Mouse (Mus musculus): Measurements from ENCODE around the gene Prkcb. TPM values are rescaled to one million over a fixed set of nuclear protein-coding genes. Genes with fewer than 3 reads are reported as not detected.

Prkcb gene
- polyA plus RNA-seq, 1 experiment from 2014 or later, result 10.5 TPM

DNA sequence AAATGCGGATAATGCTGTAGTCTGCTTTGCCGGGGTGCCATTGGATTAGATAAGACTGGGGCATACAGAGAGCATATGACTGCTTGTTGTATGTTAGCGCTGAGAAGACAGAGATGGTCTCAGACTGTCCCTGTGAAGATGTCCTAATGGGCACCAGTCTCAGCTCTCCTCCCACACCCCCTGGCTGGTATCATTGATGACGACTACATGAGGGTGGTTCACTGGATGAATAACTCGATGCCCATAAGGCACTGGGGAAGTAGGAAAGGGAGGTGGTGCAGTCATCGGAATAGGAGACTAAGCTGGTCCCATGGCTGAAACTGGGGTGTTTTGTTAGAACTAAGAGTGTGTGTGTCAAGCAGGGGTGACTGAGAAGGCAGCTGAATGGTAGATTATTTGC lies 14.0 kb downstream of the Prkcb start:
- 79% methylated on average over 6 of the region's 6 CpGs for WGBS
- Histone ChIP-seq H3K4me2 (no peak overlapping the region), H3K9me3 (replicated peaks) (peaks cover 9% of the 10 kb centered on the region), H3K4me3 (no peak overlapping the region), H3K36me3 (no peaks in the 10 kb centered on the region), H3K27ac (ENCODE audit: poor library complexity, severe bottlenecking) (no peak overlapping the region), H3K27me3 (replicated peaks) (no peaks in the 10 kb centered on the region), H3K9ac (no peak overlapping the region), H3K4me1 (replicated peaks) (no peaks in the 10 kb centered on the region)
- no peak for ATAC-seq (ENCODE audit: insufficient number of reproducible peaks, low FRiP score)

DNA sequence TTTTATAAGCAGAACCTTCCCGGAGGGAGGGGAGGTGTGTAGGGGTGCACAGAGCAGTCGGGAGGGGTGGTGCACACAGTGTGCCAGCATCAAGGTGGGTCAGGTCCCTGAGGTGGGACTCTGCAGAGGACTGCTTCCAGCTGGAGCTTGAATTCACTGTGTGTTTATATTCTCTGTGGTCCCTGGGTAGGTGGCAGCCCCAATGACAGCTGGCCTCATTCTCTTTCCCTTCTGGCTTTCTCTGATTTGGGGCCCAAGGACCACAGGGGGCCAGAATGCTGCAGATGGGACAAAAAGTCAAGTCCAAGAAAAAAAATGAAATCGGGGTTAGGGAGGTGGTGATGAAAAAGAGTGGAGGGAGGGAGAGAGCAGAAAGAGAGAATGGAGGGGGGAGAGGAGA lies 15.4 kb downstream of the Prkcb start:
- WGBS, result 56% methylated on average over 3 of the region's 3 CpGs
- H3K27ac ChIP-seq (ENCODE audit: poor library complexity, severe bottlenecking), result no peak overlapping the region
- H3K9me3 ChIP-seq (replicated peaks), result peaks cover 9% of the 10 kb centered on the region
- H3K9ac ChIP-seq, result no peak overlapping the region
- ATAC-seq (ENCODE audit: insufficient number of reproducible peaks, low FRiP score), result no peak
- H3K36me3 ChIP-seq, result no peaks in the 10 kb centered on the region
- H3K4me1 ChIP-seq (replicated peaks), result no peaks in the 10 kb centered on the region
- no peaks in the 10 kb centered on the region for H3K27me3 ChIP-seq (replicated peaks)
- no peak overlapping the region for H3K4me3 ChIP-seq
- H3K4me2 ChIP-seq, result no peak overlapping the region

- ATAC-seq (ENCODE audit: insufficient number of reproducible peaks, low FRiP score), result no peak
- H3K27me3 ChIP-seq (replicated peaks), result no peaks in the 10 kb centered on the region
- H3K27ac ChIP-seq (ENCODE audit: poor library complexity, severe bottlenecking), result no peak overlapping the region
- no peaks in the 10 kb centered on the region for H3K36me3 ChIP-seq
- H3K9me3 ChIP-seq (replicated peaks), result peaks cover 9% of the 10 kb centered on the region
- H3K4me2 ChIP-seq, result no peak overlapping the region
- no peaks in the 10 kb centered on the region for H3K4me1 ChIP-seq (replicated peaks)
- H3K9ac ChIP-seq, result no peak overlapping the region
- 74% methylated on average over 2 of the region's 2 CpGs for WGBS
- no peak overlapping the region for H3K4me3 ChIP-seq
Measured at GRCm38 (mm10) chr7:122304521-122304920, 16.0 kb downstream of the Prkcb start.

DNA sequence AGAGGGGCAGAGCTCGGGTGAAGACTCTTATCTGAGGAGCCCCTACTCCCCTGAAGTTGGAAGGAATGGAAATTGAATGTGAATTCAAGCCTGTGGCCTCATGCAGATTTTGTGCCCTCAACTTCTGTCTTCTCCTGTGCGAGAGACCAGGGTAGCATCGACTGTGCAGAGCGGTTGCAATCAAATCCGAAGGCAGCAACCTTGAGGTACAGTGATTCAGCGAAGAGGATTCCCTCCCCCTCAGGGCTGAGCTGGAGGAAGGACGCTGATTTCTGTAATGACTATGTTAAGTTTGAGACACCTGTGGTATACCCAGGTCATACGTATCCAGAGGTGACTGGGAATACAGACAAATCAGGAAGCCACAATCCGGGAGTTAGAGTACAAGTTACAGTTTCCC lies 18.7 kb downstream of the Prkcb start:
- no peak overlapping the region for H3K4me2 ChIP-seq
- no peak for ATAC-seq (ENCODE audit: insufficient number of reproducible peaks, low FRiP score)
- no peak overlapping the region for H3K27ac ChIP-seq (ENCODE audit: poor library complexity, severe bottlenecking)
- 80% methylated on average over 9 of the region's 9 CpGs for WGBS
- H3K9ac ChIP-seq, result no peak overlapping the region
- H3K4me1 ChIP-seq (replicated peaks), result no peaks in the 10 kb centered on the region
- 0 out of 2 replicates have a peak, but pooled peaks cover 5% of the 10 kb centered on the region for H3K9me3 ChIP-seq (replicated peaks)
- H3K27me3 ChIP-seq (replicated peaks), result no peaks in the 10 kb centered on the region
- no peak overlapping the region for H3K4me3 ChIP-seq
- H3K36me3 ChIP-seq, result no peaks in the 10 kb centered on the region

- Histone ChIP-seq H3K4me2 (no peak overlapping the region), H3K9me3 (replicated peaks) (0 out of 2 replicates have a peak, but pooled peaks cover 5% of the 10 kb centered on the region), H3K4me3 (no peak overlapping the region), H3K36me3 (no peaks in the 10 kb centered on the region), H3K27ac (ENCODE audit: poor library complexity, severe bottlenecking) (no peak overlapping the region), H3K4me1 (replicated peaks) (no peaks in the 10 kb centered on the region), H3K27me3 (replicated peaks) (no peaks in the 10 kb centered on the region), H3K9ac (no peak overlapping the region)
- 78% methylated on average over 5 of the region's 5 CpGs for WGBS
- ATAC-seq (ENCODE audit: insufficient number of reproducible peaks, low FRiP score), result no peak
Measured at GRCm38 (mm10) chr7:122308661-122309060, 20.1 kb downstream of the Prkcb start.

DNA sequence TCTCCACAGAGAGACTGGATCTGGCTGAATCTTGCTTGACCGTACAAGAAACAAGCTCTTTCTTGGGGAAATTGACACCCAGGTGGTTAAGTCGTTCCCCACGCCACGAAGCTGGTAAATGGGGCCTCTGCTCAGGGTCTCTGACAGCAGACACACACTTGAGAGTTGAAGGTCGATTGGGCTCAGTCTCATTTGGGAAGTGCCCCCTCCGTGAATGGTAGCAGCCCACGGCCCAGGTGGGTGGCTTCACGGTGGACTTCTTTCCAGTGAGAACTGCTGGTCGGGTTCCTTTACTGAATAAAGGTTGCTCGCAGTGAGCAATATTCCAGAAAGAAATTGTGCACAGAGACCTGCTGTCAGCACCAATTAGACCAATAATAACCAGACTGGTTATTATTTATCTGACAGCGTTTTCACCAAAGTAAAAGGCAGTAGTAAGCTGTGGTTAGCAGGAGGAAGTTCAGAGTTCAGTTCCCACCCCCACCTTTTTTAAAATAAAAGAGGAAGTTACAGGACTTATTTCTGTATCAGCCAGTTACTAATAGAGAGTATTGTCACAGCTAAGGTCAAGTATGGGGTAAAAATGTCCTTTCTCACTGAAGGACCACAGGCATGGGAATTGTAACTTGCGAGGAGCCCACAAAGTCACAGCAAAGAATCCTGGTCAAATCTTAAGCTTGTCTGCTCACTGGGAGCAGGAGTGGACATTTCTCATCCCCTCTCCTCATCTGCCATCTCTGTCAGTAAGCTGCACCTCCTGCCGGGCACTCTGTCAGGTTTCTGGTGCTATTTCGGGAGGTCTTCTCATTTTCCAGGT lies 21.6 kb downstream of the Prkcb start:
- no peak for ATAC-seq (ENCODE audit: insufficient number of reproducible peaks, low FRiP score)
- no peaks in the 10 kb centered on the region for H3K36me3 ChIP-seq
- 0 out of 2 replicates have a peak, but pooled peaks cover 5% of the 10 kb centered on the region for H3K9me3 ChIP-seq (replicated peaks)
- no peak overlapping the region for H3K27ac ChIP-seq (ENCODE audit: poor library complexity, severe bottlenecking)
- H3K4me2 ChIP-seq, result no peak overlapping the region
- H3K27me3 ChIP-seq (replicated peaks), result no peaks in the 10 kb centered on the region
- H3K4me3 ChIP-seq, result no peak overlapping the region
- H3K9ac ChIP-seq, result no peak overlapping the region
- H3K4me1 ChIP-seq (replicated peaks), result no peaks in the 10 kb centered on the region
- WGBS, result 66% methylated on average over 14 of the region's 14 CpGs

- WGBS, result 78% methylated on average over 7 of the region's 7 CpGs
- no peaks in the 10 kb centered on the region for H3K36me3 ChIP-seq
Measured at GRCm38 (mm10) chr7:122310726-122311018, 22.1 kb downstream of the Prkcb start.

GRCm38 (mm10) chr7:122313690-122314477 lies 25.3 kb downstream of the Prkcb start:
- H3K9ac ChIP-seq, result no peak overlapping the region
- H3K4me2 ChIP-seq, result no peak overlapping the region
- WGBS, result 82% methylated on average over 12 of the region's 12 CpGs
- H3K4me3 ChIP-seq, result no peak overlapping the region
- no peak for ATAC-seq (ENCODE audit: insufficient number of reproducible peaks, low FRiP score)
- no peaks in the 10 kb centered on the region for H3K27me3 ChIP-seq (replicated peaks)
- no peak overlapping the region for H3K27ac ChIP-seq (ENCODE audit: poor library complexity, severe bottlenecking)
- H3K4me1 ChIP-seq (replicated peaks), result peaks cover 4% of the 10 kb centered on the region; the same call in 1 of the 2 replicates
- no peaks in the 10 kb centered on the region for H3K9me3 ChIP-seq (replicated peaks)
- H3K36me3 ChIP-seq, result no peaks in the 10 kb centered on the region

More at GRCm38 (mm10) chr7:122310726-122311018, 22.1 kb downstream of the Prkcb start:
- no peaks in the 10 kb centered on the region for H3K27me3 ChIP-seq (replicated peaks)
- ATAC-seq (ENCODE audit: insufficient number of reproducible peaks, low FRiP score), result no peak
- H3K4me1 ChIP-seq (replicated peaks), result no peaks in the 10 kb centered on the region
- no peak overlapping the region for H3K9ac ChIP-seq
- H3K9me3 ChIP-seq (replicated peaks), result 0 out of 2 replicates have a peak, but pooled peaks cover 5% of the 10 kb centered on the region
- no peak overlapping the region for H3K4me3 ChIP-seq
- H3K27ac ChIP-seq (ENCODE audit: poor library complexity, severe bottlenecking), result no peak overlapping the region
- no peak overlapping the region for H3K4me2 ChIP-seq

DNA sequence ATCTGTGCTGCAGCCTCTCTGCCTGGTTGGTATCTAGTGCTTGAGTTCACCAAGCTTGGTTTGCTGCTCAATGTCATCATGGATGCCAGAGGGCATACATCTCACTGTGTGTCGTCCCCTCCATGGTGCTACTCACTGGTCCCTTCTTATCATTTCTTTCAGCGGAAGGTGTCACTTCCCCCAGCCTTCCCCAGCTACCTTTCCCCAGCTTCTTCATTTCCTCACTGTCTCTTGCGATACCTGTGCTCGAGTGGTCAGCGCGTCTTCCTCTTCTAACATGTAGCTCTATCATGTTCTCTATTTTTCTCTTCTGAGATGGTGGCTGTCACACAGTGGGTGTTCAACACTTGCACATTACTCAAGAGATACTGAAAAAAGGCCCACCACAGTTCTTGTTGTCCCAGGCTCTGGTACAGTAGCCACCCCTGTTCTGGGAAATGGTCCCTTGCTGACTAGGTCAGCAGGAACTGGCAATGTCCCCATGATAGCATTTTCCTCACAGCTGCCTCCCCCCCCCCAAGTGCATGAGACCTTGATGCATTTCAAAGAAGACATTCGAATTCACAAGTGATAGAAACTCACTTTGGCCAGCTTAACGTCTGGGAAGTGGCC lies 27.3 kb downstream of the Prkcb start:
- H3K9me3 ChIP-seq (replicated peaks), result no peaks in the 10 kb centered on the region
- no peak overlapping the region for H3K9ac ChIP-seq
- peaks cover 4% of the 10 kb centered on the region; the same call in 1 of the 2 replicates for H3K4me1 ChIP-seq (replicated peaks)
- H3K4me3 ChIP-seq, result no peak overlapping the region
- H3K36me3 ChIP-seq, result no peaks in the 10 kb centered on the region
- ATAC-seq (ENCODE audit: insufficient number of reproducible peaks, low FRiP score), result no peak
- WGBS, result 75% methylated on average over 8 of the region's 8 CpGs
- no peak overlapping the region for H3K4me2 ChIP-seq
- no peak overlapping the region for H3K27ac ChIP-seq (ENCODE audit: poor library complexity, severe bottlenecking)
- H3K27me3 ChIP-seq (replicated peaks), result no peaks in the 10 kb centered on the region

DNA sequence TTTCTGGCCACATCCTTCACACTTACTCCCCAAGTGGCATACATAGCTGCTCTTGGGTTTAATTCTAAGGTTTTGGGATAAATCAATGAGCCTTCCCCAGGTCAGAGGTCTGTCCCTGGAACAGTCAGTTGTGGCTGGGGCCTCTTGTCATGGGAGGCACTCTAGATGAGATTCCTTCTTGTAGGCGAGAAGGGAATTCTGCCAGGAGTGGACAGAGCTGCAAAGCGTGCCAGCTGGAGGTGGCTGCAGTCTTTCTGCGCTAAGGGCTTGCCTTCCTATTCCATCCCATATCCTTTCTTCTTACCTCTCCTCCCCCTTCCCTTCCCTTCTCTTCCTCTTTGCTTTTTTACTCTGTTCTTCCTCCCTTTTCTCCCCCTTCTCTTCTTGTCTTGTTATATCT lies 28.1 kb downstream of the Prkcb start:
- Histone ChIP-seq H3K4me1 (replicated peaks) (peaks cover 4% of the 10 kb centered on the region; the same call in 1 of the 2 replicates), H3K9me3 (replicated peaks) (0 out of 2 replicates have a peak, but pooled peaks cover 2% of the 10 kb centered on the region), H3K27ac (ENCODE audit: poor library complexity, severe bottlenecking) (no peak overlapping the region), H3K36me3 (no peaks in the 10 kb centered on the region), H3K4me3 (no peak overlapping the region), H3K4me2 (no peak overlapping the region), H3K9ac (no peak overlapping the region), H3K27me3 (replicated peaks) (no peaks in the 10 kb centered on the region)
- 55% methylated on average over 3 of the region's 3 CpGs for WGBS
- no peak for ATAC-seq (ENCODE audit: insufficient number of reproducible peaks, low FRiP score)

- no peak overlapping the region for H3K4me3 ChIP-seq
- 0 out of 2 replicates have a peak, but pooled peaks cover 2% of the 10 kb centered on the region for H3K9me3 ChIP-seq (replicated peaks)
- no peak for ATAC-seq (ENCODE audit: insufficient number of reproducible peaks, low FRiP score)
- no peak overlapping the region for H3K4me2 ChIP-seq
- H3K9ac ChIP-seq, result no peak overlapping the region
- H3K27me3 ChIP-seq (replicated peaks), result no peaks in the 10 kb centered on the region
- H3K36me3 ChIP-seq, result no peaks in the 10 kb centered on the region
- H3K27ac ChIP-seq (ENCODE audit: poor library complexity, severe bottlenecking), result no peak overlapping the region
- H3K4me1 ChIP-seq (replicated peaks), result peaks cover 4% of the 10 kb centered on the region; the same call in 1 of the 2 replicates
Measured at GRCm38 (mm10) chr7:122317485-122317884, 28.9 kb downstream of the Prkcb start.
